Mouse (Mus musculus): ENCODE measurements around the gene Srgap3.

Srgap3 gene

GRCm38 (mm10) chr6:112949220-112949619 is 2.2 kb upstream of the Srgap3 start:
- DNase-seq: no peak

- DNase-seq: no peak
Measured at GRCm38 (mm10) chr6:112948416-112948815, 1.4 kb upstream of the Srgap3 start.

GRCm38 (mm10) chr6:112946021-112946811 is 850 bp downstream of the Srgap3 start:
- DNase-seq: peak in 1 of 2 experiments; percentile 22

DNA sequence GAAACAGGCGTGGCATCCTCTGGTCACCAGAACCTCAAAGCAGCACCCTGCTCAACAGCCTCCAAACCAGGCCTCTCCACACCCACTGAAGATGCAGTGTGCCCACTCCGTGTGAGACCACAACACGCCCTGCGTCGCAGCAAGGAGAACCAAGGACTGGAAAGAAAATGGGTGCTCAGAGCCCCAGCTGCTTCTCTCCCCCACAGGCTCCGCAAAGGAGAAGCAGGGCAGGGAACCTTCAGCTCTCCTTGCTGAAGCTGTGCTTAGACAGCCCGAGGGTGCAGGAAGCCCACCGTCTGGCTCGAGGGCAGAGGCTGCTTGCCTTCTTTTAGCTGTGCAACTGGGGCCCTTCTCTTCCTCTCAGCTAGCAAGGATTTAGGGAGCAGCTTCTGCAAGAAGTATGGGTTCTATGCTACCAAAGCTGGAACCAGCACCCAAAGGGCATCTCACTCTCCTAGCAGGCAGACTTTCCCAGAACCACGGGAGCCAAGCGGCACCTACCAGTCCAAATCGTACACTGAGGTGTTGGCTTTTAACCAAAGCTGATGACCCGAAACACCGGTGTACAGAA is 1.8 kb downstream of the Srgap3 start:
- DNase-seq: peak in 1 of 2 experiments; percentile 27

DNA sequence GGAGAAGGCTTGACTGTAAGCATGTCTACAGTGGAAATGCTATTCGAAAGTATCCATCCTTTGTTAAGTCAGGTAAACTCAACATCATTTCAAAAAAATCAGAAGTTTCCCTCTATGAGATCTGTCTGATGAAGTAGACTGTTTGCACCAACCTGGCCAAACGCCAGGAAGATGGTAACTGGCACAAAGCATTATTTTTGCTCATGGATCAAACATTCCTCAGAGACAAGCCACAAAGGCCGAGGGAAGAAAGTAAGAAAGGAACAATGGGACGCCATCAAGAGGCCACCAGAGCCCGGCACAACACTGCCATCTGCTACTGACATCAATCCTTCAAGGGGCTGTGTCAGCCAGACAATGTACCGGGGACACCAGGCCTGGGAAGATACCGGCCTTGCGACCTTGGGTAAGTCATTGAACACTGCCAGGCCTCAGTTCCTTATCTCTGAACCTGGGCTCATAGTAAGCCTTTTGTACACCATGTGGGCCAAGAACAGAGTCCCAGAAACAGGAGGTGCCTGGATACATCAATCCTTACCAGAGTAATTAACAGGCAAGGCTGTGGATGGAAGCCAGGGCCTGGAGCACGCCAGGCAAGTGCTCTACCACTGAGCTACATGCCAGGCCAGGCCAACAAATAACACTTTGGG is 3.3 kb downstream of the Srgap3 start:
- no peak for DNase-seq

DNA sequence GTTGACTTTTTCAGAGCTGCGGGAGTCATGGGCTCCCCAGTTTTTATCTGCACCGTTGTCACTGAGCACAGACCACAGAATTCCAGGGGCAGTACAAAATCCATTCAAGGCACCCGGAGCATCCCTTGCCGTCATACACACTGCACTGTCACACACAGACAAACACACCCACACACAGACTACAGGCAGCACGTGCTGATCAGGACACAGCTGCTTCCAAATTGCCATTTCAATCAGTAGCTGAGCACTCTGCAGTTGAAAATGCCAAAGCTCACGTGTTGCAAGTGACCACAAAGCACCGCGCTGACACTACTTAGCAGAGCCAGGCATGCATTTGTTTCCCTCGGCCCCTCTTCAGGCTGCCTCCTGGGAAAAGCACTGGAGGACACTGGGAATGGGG is 7.8 kb downstream of the Srgap3 start:
- DNase-seq: no peak

- no peak for DNase-seq
Measured at GRCm38 (mm10) chr6:112937791-112938190, 9.3 kb downstream of the Srgap3 start.

DNA sequence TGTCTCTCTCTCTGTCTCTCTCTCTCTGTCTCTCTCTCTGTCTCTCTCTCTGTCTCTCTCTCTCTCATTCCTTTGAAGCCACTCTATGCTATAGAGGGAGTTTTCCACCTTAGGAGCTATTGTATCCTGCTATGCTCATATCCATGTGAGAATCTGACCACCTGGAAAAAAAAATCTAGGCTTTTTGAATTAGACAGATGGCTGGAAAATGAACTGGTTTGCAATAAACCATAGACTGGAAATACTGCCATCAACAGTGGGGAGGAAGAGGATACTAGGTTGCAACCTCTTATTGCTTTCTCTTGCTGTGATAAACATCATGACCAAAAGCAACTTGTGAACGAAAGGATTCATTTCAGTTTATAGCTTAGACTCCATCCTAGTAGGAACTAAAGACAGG is 12.6 kb downstream of the Srgap3 start:
- DNase-seq: no peak

DNA sequence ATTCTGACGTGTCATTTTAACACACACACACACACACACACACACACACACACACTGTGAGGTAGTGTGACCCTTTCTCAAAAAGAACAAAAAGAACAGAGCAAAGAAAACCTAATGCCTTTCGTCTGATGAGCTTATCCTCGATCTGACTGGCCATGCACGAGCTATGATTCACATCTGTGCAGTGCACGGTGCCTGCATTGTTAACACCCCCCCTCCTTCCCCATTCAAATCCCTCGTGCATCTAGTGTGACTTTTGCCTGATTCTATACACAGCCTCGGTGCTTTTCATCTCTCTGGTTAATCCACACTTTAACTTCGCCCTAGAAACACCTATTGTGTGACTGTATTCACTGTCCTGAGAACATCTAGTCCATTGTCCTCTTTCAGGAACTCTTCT is 14.5 kb downstream of the Srgap3 start:
- no peak for DNase-seq

- DNase-seq: no peak
Measured at GRCm38 (mm10) chr6:112930011-112930451, 17.0 kb downstream of the Srgap3 start.

- no peak for DNase-seq
Measured at GRCm38 (mm10) chr6:112929291-112929984, 17.6 kb downstream of the Srgap3 start.

DNA sequence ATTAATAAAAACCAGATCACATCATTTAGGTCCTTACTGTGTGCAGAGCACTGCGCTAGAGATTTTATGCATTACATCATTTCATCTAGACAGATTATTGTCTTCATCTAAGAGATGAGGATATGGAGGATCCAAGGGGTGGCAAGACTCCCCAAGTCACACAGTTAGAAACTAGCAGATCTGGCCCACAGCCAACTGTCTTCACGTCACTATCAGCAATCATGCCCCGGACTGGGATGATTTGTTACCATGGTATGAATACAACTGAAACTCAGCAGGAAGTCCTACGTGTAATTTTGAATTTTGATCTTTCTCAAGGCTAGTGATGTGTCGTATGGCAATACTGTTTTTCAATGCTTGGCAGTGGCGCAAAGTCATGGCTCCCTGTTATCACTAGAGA is 18.2 kb downstream of the Srgap3 start:
- no peak for DNase-seq

DNA sequence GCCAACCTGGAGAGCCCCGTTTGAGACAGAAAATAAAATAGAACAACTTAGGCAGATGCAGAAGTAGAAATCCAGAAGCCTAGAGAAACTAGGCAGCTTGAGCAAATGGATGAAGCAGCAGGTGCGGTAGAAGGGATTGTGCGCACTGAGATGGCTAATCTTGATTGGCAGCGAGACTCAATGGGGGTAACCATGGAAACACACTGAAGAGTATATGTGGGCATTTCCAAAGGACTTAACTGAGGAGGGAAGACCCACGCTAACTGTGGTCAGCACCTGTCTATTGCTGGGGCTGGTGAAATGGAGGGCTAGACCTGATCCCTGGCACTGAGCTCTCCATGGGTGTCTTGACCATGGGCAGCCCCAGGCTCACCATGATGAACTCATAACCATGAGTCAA is 19.7 kb downstream of the Srgap3 start:
- DNase-seq: no peak

- no peak for DNase-seq
Measured at GRCm38 (mm10) chr6:112926011-112926410, 21.1 kb downstream of the Srgap3 start.

DNA sequence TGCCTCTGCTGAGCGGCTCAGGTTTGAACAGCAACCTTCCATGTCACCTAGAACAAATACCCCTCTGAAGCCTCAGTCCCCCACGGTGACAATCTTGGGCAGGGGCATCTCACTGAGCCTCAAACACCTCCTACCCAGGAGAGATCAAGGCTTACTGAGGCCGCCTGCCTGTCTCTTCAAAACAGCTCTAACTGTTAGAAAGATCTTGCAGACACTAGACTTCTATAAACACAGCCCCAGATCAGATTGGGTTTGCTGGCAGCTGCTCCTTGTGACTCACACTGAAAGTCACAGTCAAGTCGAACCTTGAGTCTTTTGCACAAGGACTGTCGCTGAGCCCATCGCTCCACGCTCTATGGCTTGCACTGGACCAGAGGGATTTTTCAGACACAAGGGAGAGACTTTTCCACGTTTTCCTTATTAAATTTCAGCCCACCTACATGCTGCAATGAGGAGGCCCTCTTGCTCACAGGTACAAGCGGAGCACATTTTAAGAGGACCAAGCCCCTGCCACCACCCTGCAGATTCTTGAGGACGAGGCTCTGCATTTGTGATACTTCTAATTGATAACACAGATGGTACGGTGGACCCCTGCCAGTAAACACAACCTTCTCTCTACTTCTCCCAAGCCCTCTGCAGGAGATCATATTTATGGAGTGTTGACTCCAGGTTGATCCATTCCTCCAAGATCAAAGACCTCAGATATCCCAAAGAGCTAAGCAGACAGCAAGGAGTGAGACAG is 21.7 kb downstream of the Srgap3 start:
- no peak for DNase-seq

- no peak for DNase-seq
Measured at GRCm38 (mm10) chr6:112924606-112925141, 22.4 kb downstream of the Srgap3 start.

GRCm38 (mm10) chr6:112920619-112921195 is 26.4 kb downstream of the Srgap3 start:
- DNase-seq: peak; percentile 14 to 17

DNA sequence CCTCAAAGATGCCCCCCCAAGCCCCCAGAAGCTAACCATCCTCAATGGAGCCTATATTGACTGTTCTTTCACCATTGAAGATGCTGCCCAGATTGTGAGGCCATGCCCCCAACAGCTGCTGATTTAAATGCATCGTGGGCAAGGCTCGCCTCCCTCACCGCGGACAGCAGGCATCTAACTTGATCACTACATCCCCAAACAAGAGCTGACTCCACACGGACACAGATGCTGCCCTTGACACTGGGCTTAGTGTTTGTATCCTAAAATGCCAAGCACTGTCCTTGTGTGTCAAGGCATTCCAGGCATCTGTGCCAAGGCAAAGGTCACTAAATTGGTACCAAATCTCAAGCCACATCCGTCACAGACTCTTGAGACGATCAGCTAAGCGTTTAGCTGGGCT is 29.3 kb downstream of the Srgap3 start:
- DNase-seq: no peak

DNA sequence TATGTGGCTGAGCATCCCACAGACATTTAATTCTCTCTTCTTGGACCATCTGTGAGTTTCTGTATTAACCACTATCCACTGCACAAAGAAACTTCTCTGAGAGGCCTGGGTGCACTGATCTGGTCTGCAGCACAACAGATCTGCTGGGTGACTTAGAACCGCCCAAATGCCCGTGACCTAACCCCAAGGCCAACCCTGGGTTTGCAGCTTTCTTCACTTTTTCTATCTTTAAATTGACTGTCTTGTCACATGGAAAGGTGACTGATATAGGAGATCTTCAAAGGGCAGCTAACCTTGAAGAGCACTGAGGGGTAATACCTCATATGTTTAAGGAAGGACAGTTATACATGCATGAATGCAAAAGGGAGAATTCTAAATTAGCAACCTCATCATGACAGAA is 30.8 kb downstream of the Srgap3 start:
- no peak for DNase-seq

- no peak for DNase-seq
Measured at GRCm38 (mm10) chr6:112912552-112912951, 34.5 kb downstream of the Srgap3 start.

- DNase-seq: no peak
Measured at GRCm38 (mm10) chr6:112909711-112910110, 37.4 kb downstream of the Srgap3 start.

Data from kidney, postnatal 36 days (tissue).